Mouse (Mus musculus) right cerebral cortex, adult 2 months (tissue): ENCODE results near the gene Dppa3.
A peak's percentile ranks its signal among the peaks of the same experiment; 100 is the strongest.

Experiments
- DNase-seq, 2 experiments: peaks; one replicate each; pipeline ENCODE4 v3.0.0; 2021 to 2022; ENCODE audit warnings: low spot score in 2 of 2

Dppa3 gene

DNA sequence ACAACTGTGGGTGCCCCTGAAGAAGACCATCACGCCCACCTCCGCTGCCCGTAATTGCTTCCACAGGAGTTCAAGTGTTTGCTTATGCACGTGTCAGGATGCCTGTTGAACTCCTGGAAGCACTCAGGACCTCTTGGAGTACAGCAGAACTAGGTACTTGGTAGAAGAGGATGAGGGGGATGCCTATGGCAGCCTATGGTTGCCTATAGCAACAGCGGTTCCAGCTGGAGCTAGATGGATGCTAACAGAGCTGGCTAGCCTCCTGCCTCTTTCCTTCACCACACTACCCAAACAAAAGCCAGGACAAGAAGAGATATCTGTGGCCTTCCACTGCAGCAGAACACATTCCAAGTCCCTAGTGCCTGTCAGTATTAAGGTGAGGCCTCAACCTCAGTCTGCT, 41.5 kb downstream of the Dppa3 start:
- DNase-seq = peak; percentile 10 to 18

GRCm38 (mm10) chr6:122668823-122669222, 42.6 kb downstream of the Dppa3 start:
- DNase-seq = no peak

DNA sequence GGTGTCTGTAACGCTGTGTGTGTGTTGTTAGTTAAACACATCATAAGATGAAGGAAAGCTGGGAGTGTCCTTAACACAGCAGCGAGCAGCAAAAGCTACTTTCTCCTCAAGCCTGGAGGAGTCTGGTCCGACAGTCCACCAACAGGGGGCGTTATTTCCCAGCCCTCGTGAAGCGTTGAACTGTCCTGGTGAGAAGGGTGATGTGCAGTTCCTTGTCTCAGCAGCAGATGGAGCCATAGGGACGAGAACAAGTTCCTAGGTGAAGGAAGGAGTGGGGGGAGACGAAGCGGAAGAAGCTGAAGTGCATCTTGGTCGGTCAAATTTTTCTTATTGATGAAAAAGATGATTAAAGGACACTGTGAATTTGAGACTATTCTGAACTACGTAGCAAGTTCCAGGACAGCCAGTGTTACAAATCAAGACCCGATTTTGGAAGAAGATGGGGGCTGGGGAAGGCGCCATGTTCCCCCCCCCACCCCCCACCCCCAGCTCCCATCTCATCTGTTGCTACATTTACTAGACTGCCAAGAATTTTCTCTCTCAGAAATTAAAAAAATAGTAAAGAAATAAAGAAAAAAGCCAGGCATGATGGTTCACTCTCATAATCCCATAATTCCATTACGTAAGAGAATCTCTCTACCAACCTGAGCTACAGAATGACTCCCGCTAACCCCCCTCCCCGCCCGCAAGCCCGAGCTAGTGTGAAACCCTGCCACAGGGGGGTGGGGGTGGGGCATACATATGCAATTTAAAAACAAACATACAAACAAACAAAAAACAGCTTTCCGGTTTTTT, 43.4 kb downstream of the Dppa3 start:
- DNase-seq = peak; percentile 100

- peak in 1 of 2 experiments; percentile 23 for DNase-seq
These were observed 44.0 kb downstream of the Dppa3 start for GRCm38 (mm10) chr6:122670201-122670551.

- no peak for DNase-seq
These were observed 44.6 kb downstream of the Dppa3 start for GRCm38 (mm10) chr6:122670841-122671240.

GRCm38 (mm10) chr6:122672746-122673145, 46.5 kb downstream of the Dppa3 start:
- DNase-seq = no peak
